Mouse (Mus musculus) CH12.LX (cell line): Measurements from ENCODE around the gene Ciao2a. TPM values are rescaled to one million over a fixed set of nuclear protein-coding genes. Genes with fewer than 3 reads are reported as not detected.

ENCODE experiments used
- DNase-seq: peaks from one replicate; pipeline ENCODE4 v3.0.0-alpha.2; 2013; ENCODE audit errors: extremely low read depth
- H3K27ac ChIP-seq: 2 replicates; pipeline ENCODE4 v1.5.1; 2012; ENCODE audit warnings: low read depth, mild to moderate bottlenecking, control low read depth, moderate library complexity; ENCODE audit not compliant: insufficient read depth
- H3K27me3 ChIP-seq: replicated peaks from 2 replicates; pipeline ENCODE3; 2012; ENCODE audit warnings: inconsistent platforms
- H3K36me3 ChIP-seq, 2 experiments: replicated peaks in 1 of 2; 2 replicates each; pipeline versions ENCODE3 to v1.6.1; 2012; ENCODE audit warnings: inconsistent platforms in 1 of 2, low read length in 1 of 2, mild to moderate bottlenecking in 1 of 2, mixed read lengths in 1 of 2, moderate library complexity in 1 of 2; ENCODE audit not compliant: control insufficient read depth in 1 of 2, insufficient read depth in 1 of 2
- H3K4me1 ChIP-seq, 2 experiments: 2 replicates each; pipeline ENCODE4 v1.6.1; 2012; ENCODE audit warnings: inconsistent platforms in 1 of 2, moderate library complexity in 1 of 2; ENCODE audit not compliant: insufficient read depth in 2 of 2, control insufficient read depth in 1 of 2
- H3K4me2 ChIP-seq: 2 replicates; pipeline ENCODE4 v1.6.1; 2012; ENCODE audit warnings: low read depth, mild to moderate bottlenecking, control low read depth; ENCODE audit not compliant: poor library complexity, insufficient read depth, severe bottlenecking
- H3K4me3 ChIP-seq, 3 experiments: fragments of 150-350 bp in 1 of 3; sonication (generic) in 1 of 3; replicated peaks in 1 of 3; 2 replicates each; pipeline versions ENCODE3 to v1.5.1; 2011 to 2012; ENCODE audit warnings: low read depth in 2 of 3, low read length in 2 of 3, mild to moderate bottlenecking in 2 of 3, moderate library complexity in 2 of 3, control low read depth in 1 of 3, improper control_type of control experiment in 1 of 3, inconsistent platforms in 1 of 3, mixed read lengths in 1 of 3; ENCODE audit not compliant: poor library complexity in 1 of 3
- H3K79me2 ChIP-seq: replicated peaks from 2 replicates; pipeline ENCODE4 v1.6.1; 2012; ENCODE audit warnings: mild to moderate bottlenecking, moderate library complexity; ENCODE audit not compliant: control insufficient read depth, poor library complexity, insufficient read depth, severe bottlenecking; ENCODE audit errors: extremely low read depth
- H3K9ac ChIP-seq: 2 replicates; pipeline ENCODE4 v1.6.1; 2012; ENCODE audit warnings: low read depth, mild to moderate bottlenecking, control low read depth, moderate library complexity; ENCODE audit not compliant: insufficient read depth
- H3K9me3 ChIP-seq: replicated peaks from 2 replicates; pipeline ENCODE3; 2012; ENCODE audit warnings: low read length, inconsistent platforms, mixed read lengths
- BHLHE40 ChIP-seq: IDR thresholded peaks from 2 replicates; pipeline ENCODE4 v1.6.1; 2011; ENCODE audit warnings: mild to moderate bottlenecking, low read depth, low read length, improper control_type of control experiment
- CHD1 ChIP-seq: IDR thresholded peaks from 2 replicates; pipeline ENCODE4 v1.6.1; 2012; ENCODE audit warnings: low read depth, low read length, improper control_type of control experiment, inconsistent platforms
- CHD2 ChIP-seq: IDR thresholded peaks from 2 replicates; pipeline ENCODE4 v1.6.1; 2011; ENCODE audit warnings: low read length, improper control_type of control experiment
- CTCF ChIP-seq, 2 experiments: IDR thresholded peaks in 1 of 2; conservative IDR thresholded peaks in 1 of 2; 2 replicates each; pipeline ENCODE4 v1.5.1; 2011 to 2012; ENCODE audit warnings: low read depth in 2 of 2, low read length in 2 of 2, improper control_type of control experiment in 1 of 2, inconsistent platforms in 1 of 2, mild to moderate bottlenecking in 1 of 2, moderate library complexity in 1 of 2
- E2F4 ChIP-seq: IDR thresholded peaks from 2 replicates; pipeline ENCODE4 v1.6.1; 2011; ENCODE audit warnings: low read depth, low read length, improper control_type of control experiment; ENCODE audit not compliant: insufficient replicate concordance
- ELF1 ChIP-seq: IDR thresholded peaks from 2 replicates; pipeline ENCODE4 v1.6.1; 2014; ENCODE audit warnings: low read depth, mild to moderate bottlenecking, inconsistent platforms, low read length, improper control_type of control experiment
- EP300 ChIP-seq: IDR thresholded peaks from 2 replicates; pipeline ENCODE4 v1.6.1; 2011; ENCODE audit warnings: low read length, improper control_type of control experiment
- GABPA ChIP-seq: IDR thresholded peaks from 2 replicates; pipeline ENCODE4 v1.6.1; 2012; ENCODE audit warnings: low read depth, low read length, improper control_type of control experiment, inconsistent platforms; ENCODE audit not compliant: insufficient replicate concordance
- HCFC1 ChIP-seq: IDR thresholded peaks from 2 replicates; pipeline ENCODE4 v1.6.1; 2012; ENCODE audit warnings: low read depth, mild to moderate bottlenecking, inconsistent platforms, low read length, improper control_type of control experiment
- JUN ChIP-seq: IDR thresholded peaks from 2 replicates; pipeline ENCODE4 v1.6.1; 2011; ENCODE audit warnings: low read depth, mild to moderate bottlenecking, low read length, improper control_type of control experiment, moderate library complexity; ENCODE audit not compliant: insufficient read depth
- JUND ChIP-seq: conservative IDR thresholded peaks from 2 replicates; pipeline ENCODE4 v1.6.1; 2011; ENCODE audit warnings: low read depth, low read length, improper control_type of control experiment
- KAT2A ChIP-seq: IDR thresholded peaks from 2 replicates; pipeline ENCODE4 v1.6.1; 2012; ENCODE audit warnings: low read length, improper control_type of control experiment, inconsistent platforms; ENCODE audit not compliant: insufficient replicate concordance
- MAX ChIP-seq: IDR thresholded peaks from 2 replicates; pipeline ENCODE4 v1.6.1; 2011; ENCODE audit warnings: low read length, improper control_type of control experiment
- MXI1 ChIP-seq: IDR thresholded peaks from 2 replicates; pipeline ENCODE4 v1.6.1; 2011; ENCODE audit warnings: mild to moderate bottlenecking, low read depth, low read length, improper control_type of control experiment
- MYC ChIP-seq: IDR thresholded peaks from 2 replicates; pipeline ENCODE4 v1.6.1; 2011; ENCODE audit warnings: low read depth, mild to moderate bottlenecking, improper control_type of control experiment, low read length
- NRF1 ChIP-seq: IDR thresholded peaks from 2 replicates; pipeline ENCODE4 v1.6.1; 2014; ENCODE audit warnings: low read depth, mild to moderate bottlenecking, inconsistent platforms, low read length, improper control_type of control experiment, moderate library complexity
- PAX5 ChIP-seq: IDR thresholded peaks from 2 replicates; pipeline ENCODE4 v1.6.1; 2012; ENCODE audit warnings: low read length, inconsistent platforms, mixed read lengths
- POLR2A ChIP-seq: IDR thresholded peaks from 2 replicates; pipeline ENCODE4 v1.6.1; 2011; ENCODE audit warnings: low read depth, mild to moderate bottlenecking, improper control_type of control experiment, low read length
- POLR2AphosphoS2 ChIP-seq: IDR thresholded peaks from 2 replicates; pipeline ENCODE4 v1.6.1; 2011; ENCODE audit warnings: low read depth, low read length, improper control_type of control experiment
- RAD21 ChIP-seq: IDR thresholded peaks from 2 replicates; pipeline ENCODE4 v1.6.1; 2011; ENCODE audit warnings: low read depth, mild to moderate bottlenecking, low read length, improper control_type of control experiment, moderate library complexity
- RCOR1 ChIP-seq: conservative IDR thresholded peaks from 2 replicates; pipeline ENCODE4 v1.6.1; 2012; ENCODE audit warnings: low read depth, mild to moderate bottlenecking, inconsistent platforms, low read length, improper control_type of control experiment
- SMC3 ChIP-seq: IDR thresholded peaks from 2 replicates; pipeline ENCODE4 v1.6.1; 2011; ENCODE audit warnings: low read depth, low read length, improper control_type of control experiment
- USF1 ChIP-seq: IDR thresholded peaks from 2 replicates; pipeline ENCODE4 v1.6.1; 2014; ENCODE audit warnings: low read depth, mild to moderate bottlenecking, inconsistent platforms, low read length, improper control_type of control experiment
- USF2 ChIP-seq: conservative IDR thresholded peaks from 2 replicates; pipeline ENCODE4 v1.6.1; 2011; ENCODE audit warnings: low read depth, low read length, improper control_type of control experiment
- dilution Hi-C: fragments of 300-500 bp; cut with MboI; formaldehyde crosslinking; loops from 2 replicates; pipeline ENCODE4 v1.14.3; 2020; ENCODE audit warnings: low sequenced_read_pairs; ENCODE audit not compliant: extremely low pct_unique_long_range_greater_than_20kb, extremely low pct_ligation_motif_present
- in situ Hi-C: fragments of 300-500 bp; cut with MboI; formaldehyde crosslinking; loops from 3 replicates; pipeline ENCODE4 v1.14.3; 2019; ENCODE audit warnings: low sequenced_read_pairs, low pct_ligation_motif_present, low pct_unique_long_range_greater_than_20kb, mixed read lengths
- polyA plus RNA-seq: library from polyadenylated mRNA; unstranded; fragments of >175 nt; gene quantifications from 2 replicates; pipeline ENCODE4 v1.2.1, GENCODE M21; 2012; ENCODE audit warnings: low read depth; ENCODE audit not compliant: insufficient read length
- total RNA-seq, 2 experiments: library from RNA; depleted of rRNA; stranded (reverse); fragments of 300-350 nt in 1 of 2; fragments of >200 nt in 1 of 2; gene quantifications; 2 replicates each; pipeline ENCODE4 v1.2.3; 2012 to 2014

The Ciao2a gene
- total and polyA plus RNA-seq, 3 experiments = 144 to 359 (median 197) TPM

DNA sequence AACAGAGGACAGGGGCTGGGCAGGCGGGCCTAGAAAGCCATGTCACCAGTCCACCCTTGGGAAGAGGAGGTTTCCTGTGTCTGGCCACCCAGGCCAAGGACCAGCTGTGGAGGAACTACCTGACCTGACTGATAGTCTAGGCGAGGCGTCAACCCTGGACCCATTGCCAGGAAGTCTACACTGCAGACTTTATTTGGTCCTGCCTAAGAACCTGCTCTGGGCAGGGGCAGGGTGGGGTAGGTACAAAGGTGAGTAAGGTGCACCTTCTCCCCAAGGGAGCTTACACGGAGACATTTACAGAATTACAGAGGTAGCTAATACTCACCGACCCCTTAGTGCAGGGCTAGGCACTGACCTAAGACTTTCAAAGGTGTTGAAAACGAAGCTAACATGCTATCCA, 27.2 kb downstream of the Ciao2a start:
- dilution Hi-C loops = no loop called here
- Histone ChIP-seq H3K4me1 (peaks cover 26 to 38% of the 10 kb centered on the region in 2 experiments), H3K4me2 (no peak overlapping the region), H3K27ac (no peak overlapping the region), H3K27me3 (no peaks in the 10 kb centered on the region), H3K79me2 (no peaks in the 10 kb centered on the region), H3K4me3 (no peak overlapping the region), H3K9me3 (no peaks in the 10 kb centered on the region), H3K9ac (no peak overlapping the region), H3K36me3 (no peaks in the 10 kb centered on the region)
- no peak for DNase-seq
- TF ChIP-seq RCOR1 (no peak), POLR2A (no peak), KAT2A (no peak), MYC (no peak), USF2 (no peak), NRF1 (no peak), ELF1 (no peak), SMC3 (no peak), HCFC1 (no peak), CTCF (conservative IDR thresholded peaks at IDR 0.05 in 1 of 2, IDR thresholded peaks at IDR 0.05 in 1 of 2; ENCODE audit: low read depth in 2 of 2, low read length in 2 of 2) (no peak), GABPA (no peak), PAX5 (no peak), CHD2 (no peak), E2F4 (no peak), BHLHE40 (no peak), USF1 (no peak)
- in situ Hi-C loops = loop anchor here (10.0 to 25.0 kb wide), 2 partner anchors 131 to 259 kb away; no protein-coding TSS in a partner anchor

DNA sequence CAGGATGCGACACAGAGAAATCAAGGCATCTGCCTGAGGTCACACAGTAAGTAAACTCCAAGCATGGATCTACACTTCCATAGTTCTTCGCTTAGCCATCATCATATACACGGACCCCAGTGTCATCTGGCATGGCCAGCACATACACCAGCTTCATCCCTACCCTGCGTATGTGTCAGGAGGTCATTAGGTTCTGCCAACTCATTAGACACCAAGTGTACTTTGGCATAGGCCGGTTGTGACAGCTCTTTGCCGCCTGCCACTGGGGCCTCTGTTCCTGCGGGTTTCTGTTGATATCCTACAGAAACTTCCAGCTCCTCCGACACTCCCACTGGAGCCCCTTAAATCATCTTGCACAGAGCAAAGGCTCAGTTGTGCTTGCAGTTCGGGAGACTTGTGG, 27.6 kb downstream of the Ciao2a start:
- H3K9ac ChIP-seq = no peak overlapping the region
- in situ Hi-C loops (loop anchor here (10.0 to 25.0 kb wide), 2 partner anchors 131 to 258 kb away; no protein-coding TSS in a partner anchor), dilution Hi-C loops (no loop called here)
- no peak overlapping the region for H3K4me3 ChIP-seq
- no peaks in the 10 kb centered on the region for H3K9me3 ChIP-seq
- no peaks in the 10 kb centered on the region for H3K27me3 ChIP-seq
- no peaks in the 10 kb centered on the region for H3K79me2 ChIP-seq
- no peak overlapping the region for H3K4me2 ChIP-seq
- H3K36me3 ChIP-seq = no peaks in the 10 kb centered on the region
- no peak for DNase-seq
- H3K27ac ChIP-seq = no peak overlapping the region
- peaks cover 26 to 42% of the 10 kb centered on the region in 2 experiments for H3K4me1 ChIP-seq
- no peak for TF ChIP-seq MAX
- no peak for TF ChIP-seq CHD2
- no peak for TF ChIP-seq RCOR1
- TF ChIP-seq RAD21 = no peak
- TF ChIP-seq POLR2AphosphoS2 = no peak
- TF ChIP-seq JUN = no peak
- no peak for TF ChIP-seq NRF1
- no peak for TF ChIP-seq CHD1
- TF ChIP-seq EP300 = no peak
- no peak for TF ChIP-seq MXI1
- TF ChIP-seq E2F4 = no peak
- TF ChIP-seq JUND = no peak
- no peak for TF ChIP-seq USF2
- TF ChIP-seq, all 38 proteins: peak for 0
